Mouse (Mus musculus): Measurements from ENCODE around the gene Tmem256. TPM values are rescaled to one million over a fixed set of nuclear protein-coding genes. Genes with fewer than 3 reads are reported as not detected.

Tmem256 gene
- polyA plus RNA-seq, 1 experiment from 2014 or later: 360 TPM

- H3K4me2 ChIP-seq: no peak overlapping the region
- no peaks in the 10 kb centered on the region for H3K4me1 ChIP-seq
- H3K27ac ChIP-seq: no peak overlapping the region
- no peak overlapping the region for H3K4me3 ChIP-seq
- H3K9ac ChIP-seq: no peak overlapping the region
- WGBS: 93% methylated on average over 8 of the region's 8 CpGs
- ATAC-seq: no peak
- peaks cover 12% of the 10 kb centered on the region for H3K9me3 ChIP-seq (replicated peaks)
- no peaks in the 10 kb centered on the region for H3K27me3 ChIP-seq
- peaks cover 4% of the 10 kb centered on the region for H3K36me3 ChIP-seq (ENCODE audit: poor library complexity, severe bottlenecking)
Observed at GRCm38 (mm10) chr11:69818871-69819270, 19.4 kb upstream of the Tmem256 start.

GRCm38 (mm10) chr11:69822080-69822479 is 16.2 kb upstream of the Tmem256 start, which contains the start of gene Spem1:
Spem1 (minus strand) TSS chr11:69822180.
- Histone ChIP-seq H3K27ac (no peak within 1 kb of the TSS), H3K36me3 (ENCODE audit: poor library complexity, severe bottlenecking) (peaks cover 36% of the 10 kb centered on the region), H3K9me3 (replicated peaks) (peaks cover 6% of the 10 kb centered on the region), H3K9ac (no peak within 1 kb of the TSS), H3K4me2 (no peak within 1 kb of the TSS), H3K4me1 (no peaks in the 10 kb centered on the region), H3K27me3 (no peaks in the 10 kb centered on the region), H3K4me3 (no peak within 1 kb of the TSS)
- WGBS: 87% methylated on average over 3 of the region's 3 CpGs
- ATAC-seq: no peak

GRCm38 (mm10) chr11:69823456-69823855 is 14.9 kb upstream of the Tmem256 start:
- Histone ChIP-seq H3K4me3 (no peak overlapping the region), H3K9me3 (replicated peaks) (no peaks in the 10 kb centered on the region), H3K27ac (no peak overlapping the region), H3K4me1 (no peaks in the 10 kb centered on the region), H3K4me2 (no peak overlapping the region), H3K27me3 (no peaks in the 10 kb centered on the region), H3K36me3 (ENCODE audit: poor library complexity, severe bottlenecking) (peaks cover 50% of the 10 kb centered on the region), H3K9ac (no peak overlapping the region)
- 76% methylated on average over 2 of the region's 2 CpGs for WGBS
- no peak for ATAC-seq

- Histone ChIP-seq H3K9me3 (replicated peaks) (no peaks in the 10 kb centered on the region), H3K9ac (peak overlapping the region; percentile 2; the same call in 1 of the 2 replicates), H3K4me1 (peaks cover 18% of the 10 kb centered on the region), H3K27me3 (peaks cover 4% of the 10 kb centered on the region; the same call in 1 of the 2 replicates), H3K36me3 (ENCODE audit: poor library complexity, severe bottlenecking) (peaks cover 90% of the 10 kb centered on the region), H3K27ac (no peak overlapping the region), H3K4me3 (no peak overlapping the region), H3K4me2 (no peak overlapping the region)
- no peak for ATAC-seq
- WGBS: 71% methylated on average over 5 of the region's 5 CpGs
Observed at GRCm38 (mm10) chr11:69828832-69829231, 9.5 kb upstream of the Tmem256 start.

- peak overlapping the region; percentile 94 for H3K4me3 ChIP-seq
- H3K4me1 ChIP-seq: peaks cover 47% of the 10 kb centered on the region
- peaks cover 4% of the 10 kb centered on the region; the same call in 1 of the 2 replicates for H3K27me3 ChIP-seq
- 44% methylated on average over 8 of the region's 8 CpGs for whole genome bisulfite sequencing
- H3K9me3 ChIP-seq (replicated peaks): no peaks in the 10 kb centered on the region
- 0 out of 2 replicates have a peak overlapping the region, but pooled peaks have one; percentile 96 for H3K27ac ChIP-seq
- no peak for ATAC-seq
- peak overlapping the region; percentile 94 for H3K4me2 ChIP-seq
- H3K9ac ChIP-seq: peak overlapping the region; percentile 96
- peaks cover 46% of the 10 kb centered on the region for H3K36me3 ChIP-seq (ENCODE audit: poor library complexity, severe bottlenecking)
Observed at GRCm38 (mm10) chr11:69833554-69833953, 4.8 kb upstream of the Tmem256 start.

GRCm38 (mm10) chr11:69834001-69834549 is 4.2 kb upstream of the Tmem256 start:
- peaks cover 41% of the 10 kb centered on the region for H3K36me3 ChIP-seq (ENCODE audit: poor library complexity, severe bottlenecking)
- peak overlapping the region; percentile 96 for H3K9ac ChIP-seq
- peak overlapping the region; percentile 94 for H3K4me2 ChIP-seq
- no peaks in the 10 kb centered on the region for H3K9me3 ChIP-seq (replicated peaks)
- peaks cover 46% of the 10 kb centered on the region for H3K4me1 ChIP-seq
- H3K27me3 ChIP-seq: peaks cover 4% of the 10 kb centered on the region; the same call in 1 of the 2 replicates
- H3K27ac ChIP-seq: peak overlapping the region; percentile 96
- no peak for ATAC-seq
- H3K4me3 ChIP-seq: peak overlapping the region; percentile 94
- WGBS: 5% methylated on average over 36 of the region's 48 CpGs

GRCm38 (mm10) chr11:69835326-69835965 is 2.9 kb upstream of the Tmem256 start:
- 0% methylated on average over 9 of the region's 9 CpGs for WGBS
- Histone ChIP-seq H3K27me3 (peaks cover 4% of the 10 kb centered on the region; the same call in 1 of the 2 replicates), H3K27ac (peak overlapping the region; percentile 96)

GRCm38 (mm10) chr11:69835966-69836335 is 2.4 kb upstream of the Tmem256 start:
- no peak for ATAC-seq

More at GRCm38 (mm10) chr11:69835326-69835965, 2.9 kb upstream of the Tmem256 start:
- no peak for ATAC-seq
- peaks cover 49% of the 10 kb centered on the region for H3K4me1 ChIP-seq
- peak overlapping the region; percentile 94 for H3K4me2 ChIP-seq
- H3K9me3 ChIP-seq (replicated peaks): no peaks in the 10 kb centered on the region
- peaks cover 33% of the 10 kb centered on the region for H3K36me3 ChIP-seq (ENCODE audit: poor library complexity, severe bottlenecking)
- H3K4me3 ChIP-seq: peak overlapping the region; percentile 94
- H3K9ac ChIP-seq: peak overlapping the region; percentile 96

GRCm38 (mm10) chr11:69836703-69837576 is 1.4 kb upstream of the Tmem256 start:
- Histone ChIP-seq H3K27me3 (peaks cover 4% of the 10 kb centered on the region; the same call in 1 of the 2 replicates), H3K4me1 (peaks cover 49% of the 10 kb centered on the region), H3K9me3 (replicated peaks) (no peaks in the 10 kb centered on the region), H3K4me2 (peak overlapping the region; percentile 94), H3K36me3 (ENCODE audit: poor library complexity, severe bottlenecking) (peaks cover 21% of the 10 kb centered on the region), H3K27ac (peak overlapping the region; percentile 96), H3K4me3 (peak overlapping the region; percentile 94), H3K9ac (peak overlapping the region; percentile 96)
- ATAC-seq: 0 out of 2 replicates have a peak, but pooled peaks have one; percentile 7
- 2% methylated on average over 49 of the region's 52 CpGs for WGBS

More at GRCm38 (mm10) chr11:69835966-69836335, 2.4 kb upstream of the Tmem256 start:
- H3K36me3 ChIP-seq (ENCODE audit: poor library complexity, severe bottlenecking): peaks cover 28% of the 10 kb centered on the region
- peaks cover 4% of the 10 kb centered on the region; the same call in 1 of the 2 replicates for H3K27me3 ChIP-seq
- WGBS: 7% methylated on average over 4 of the region's 4 CpGs
- H3K9me3 ChIP-seq (replicated peaks): no peaks in the 10 kb centered on the region
- peak overlapping the region; percentile 96 for H3K27ac ChIP-seq
- H3K9ac ChIP-seq: peak overlapping the region; percentile 96
- peak overlapping the region; percentile 94 for H3K4me2 ChIP-seq
- H3K4me3 ChIP-seq: peak overlapping the region; percentile 94
- H3K4me1 ChIP-seq: peaks cover 49% of the 10 kb centered on the region

- peaks cover 15% of the 10 kb centered on the region for H3K36me3 ChIP-seq (ENCODE audit: poor library complexity, severe bottlenecking)
- peaks cover 49% of the 10 kb centered on the region for H3K4me1 ChIP-seq
- 1% methylated on average over 14 of the region's 32 CpGs for WGBS
- H3K9ac ChIP-seq: peak within 1 kb of the TSS; percentile 96
- peak; percentile 72; the same call in 1 of the 2 replicates for ATAC-seq
- H3K4me3 ChIP-seq: peak within 1 kb of the TSS; percentile 94
- H3K27me3 ChIP-seq: peaks cover 4% of the 10 kb centered on the region; the same call in 1 of the 2 replicates
- H3K27ac ChIP-seq: peak within 1 kb of the TSS; percentile 96
- no peaks in the 10 kb centered on the region for H3K9me3 ChIP-seq (replicated peaks)
- H3K4me2 ChIP-seq: peak within 1 kb of the TSS; percentile 94
Observed at GRCm38 (mm10) chr11:69837604-69837951, 736 bp upstream of the Tmem256 start, which contains the start of gene Nlgn2. Nlgn2 (minus strand) TSS chr11:69837784.

GRCm38 (mm10) chr11:69838714-69839104 is 395 bp downstream of the Tmem256 start:
- ATAC-seq: peak; percentile 4; the same call in 1 of the 2 replicates
- no peaks in the 10 kb centered on the region for H3K9me3 ChIP-seq (replicated peaks)

More at GRCm38 (mm10) chr11:69838714-69839104, 395 bp downstream of the Tmem256 start:
- Histone ChIP-seq H3K27ac (peak overlapping the region; percentile 96), H3K27me3 (0 out of 2 replicates have a peak, but pooled peaks cover under 1% of the 10 kb centered on the region), H3K4me2 (peak overlapping the region; percentile 94), H3K9ac (peak overlapping the region; percentile 68), H3K4me1 (peaks cover 40% of the 10 kb centered on the region), H3K4me3 (peak overlapping the region; percentile 94), H3K36me3 (ENCODE audit: poor library complexity, severe bottlenecking) (peaks cover 3% of the 10 kb centered on the region; the same call in 1 of the 2 replicates)
- 2% methylated on average over 7 of the region's 7 CpGs for WGBS

All from forebrain, embryonic 13.5 days (tissue).